Mouse (Mus musculus) cortical plate, adult 2 months (tissue): ENCODE measurements around the gene H2-Q7.

Experiments
- CTCF ChIP-seq: fragments of 200-500 bp; IDR thresholded peaks from 2 replicates; pipeline ENCODE4 v1.5.1; 2011; ENCODE audit warnings: mild to moderate bottlenecking, control low read depth, low read length; ENCODE audit not compliant: insufficient read depth; ENCODE audit errors: extremely low read depth
- POLR2A ChIP-seq: fragments of 200-500 bp; IDR thresholded peaks from 2 replicates; pipeline ENCODE4 v1.6.1; 2011; ENCODE audit warnings: mild to moderate bottlenecking, low read length, control low read depth; ENCODE audit not compliant: insufficient read depth; ENCODE audit errors: extremely low read depth

DNA sequence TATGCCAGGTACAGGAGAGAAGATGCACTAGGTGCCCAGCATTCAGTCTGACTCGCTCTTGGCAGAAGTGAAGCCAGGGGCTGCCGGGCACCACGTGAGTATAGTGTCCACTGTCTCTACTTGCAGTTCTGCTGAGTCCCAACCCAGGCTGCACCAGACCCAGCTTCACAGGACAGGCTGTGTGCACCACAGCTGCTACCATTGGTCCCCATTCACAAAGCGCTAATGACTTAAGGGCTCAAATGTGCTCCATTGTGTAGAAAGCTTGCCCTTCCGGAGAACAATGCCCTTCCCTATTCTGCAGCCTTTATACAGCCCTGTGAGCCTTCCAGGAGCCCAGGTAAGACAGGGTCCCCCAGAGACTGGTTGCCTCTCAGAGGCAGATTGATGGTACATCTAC is 51.4 kb downstream of the H2-Q7 start:
- TF ChIP-seq CTCF (no peak), POLR2A (no peak)
